Mouse (Mus musculus): ENCODE results near the gene Gm20388. TPM values are rescaled to one million over a fixed set of nuclear protein-coding genes. Genes with fewer than 3 reads are reported as not detected.

Gm20388 gene
- polyA plus RNA-seq, 1 experiment from 2014 or later = not detected

GRCm38 (mm10) chr8:122181991-122182390, 2271.3 kb downstream of the Gm20388 start:
- WGBS = 71% methylated on average over 9 of the region's 9 CpGs
- no peaks in the 10 kb centered on the region for H3K27me3 ChIP-seq
- no peak overlapping the region for H3K4me3 ChIP-seq
- no peaks in the 10 kb centered on the region for H3K36me3 ChIP-seq
- H3K4me1 ChIP-seq = peaks cover 22% of the 10 kb centered on the region
- H3K9ac ChIP-seq = no peak overlapping the region
- H3K27ac ChIP-seq = no peak overlapping the region
- H3K4me2 ChIP-seq = no peak overlapping the region
- ATAC-seq (ENCODE audit: insufficient number of reproducible peaks, insufficient read depth, low FRiP score, low TSS enrichment, low read depth) = no peak
- no peaks in the 10 kb centered on the region for H3K9me3 ChIP-seq

GRCm38 (mm10) chr8:122186363-122186974, 2275.8 kb downstream of the Gm20388 start:
- Histone ChIP-seq H3K36me3 (no peaks in the 10 kb centered on the region), H3K4me2 (no peak overlapping the region), H3K27ac (no peak overlapping the region), H3K9me3 (no peaks in the 10 kb centered on the region), H3K4me1 (peaks cover 26% of the 10 kb centered on the region), H3K27me3 (no peaks in the 10 kb centered on the region), H3K4me3 (no peak overlapping the region), H3K9ac (no peak overlapping the region)
- WGBS = 81% methylated on average over 19 of the region's 19 CpGs
- ATAC-seq (ENCODE audit: insufficient number of reproducible peaks, insufficient read depth, low FRiP score, low TSS enrichment, low read depth) = no peak

- Histone ChIP-seq H3K4me2 (no peak overlapping the region), H3K4me3 (no peak overlapping the region), H3K9ac (no peak overlapping the region), H3K27ac (no peak overlapping the region), H3K27me3 (no peaks in the 10 kb centered on the region), H3K4me1 (peaks cover 22% of the 10 kb centered on the region), H3K36me3 (no peaks in the 10 kb centered on the region), H3K9me3 (no peaks in the 10 kb centered on the region)
- no peak for ATAC-seq (ENCODE audit: insufficient number of reproducible peaks, insufficient read depth, low FRiP score, low TSS enrichment, low read depth)
- 69% methylated on average over 4 of the region's 4 CpGs for WGBS
These were observed 2276.6 kb downstream of the Gm20388 start for GRCm38 (mm10) chr8:122187271-122187670.

- Histone ChIP-seq H3K27ac (no peak overlapping the region; the same call in 1 of the 2 replicates), H3K9ac (no peak overlapping the region), H3K4me3 (no peak overlapping the region), H3K36me3 (no peaks in the 10 kb centered on the region), H3K4me1 (peaks cover 52% of the 10 kb centered on the region), H3K4me2 (no peak overlapping the region), H3K9me3 (no peaks in the 10 kb centered on the region), H3K27me3 (no peaks in the 10 kb centered on the region)
- no peak for ATAC-seq (ENCODE audit: insufficient number of reproducible peaks, insufficient read depth, low FRiP score, low TSS enrichment, low read depth)
- WGBS = 45% methylated on average over 16 of the region's 16 CpGs
These were observed 2279.9 kb downstream of the Gm20388 start for GRCm38 (mm10) chr8:122190349-122191053.

GRCm38 (mm10) chr8:122191054-122191376, 2280.4 kb downstream of the Gm20388 start:
- no peaks in the 10 kb centered on the region for H3K36me3 ChIP-seq
- no peak overlapping the region for H3K27ac ChIP-seq
- H3K9ac ChIP-seq = no peak overlapping the region
- H3K9me3 ChIP-seq = no peaks in the 10 kb centered on the region
- peaks cover 52% of the 10 kb centered on the region for H3K4me1 ChIP-seq
- 76% methylated on average over 8 of the region's 8 CpGs for WGBS
- H3K27me3 ChIP-seq = no peaks in the 10 kb centered on the region
- H3K4me3 ChIP-seq = no peak overlapping the region
- no peak for ATAC-seq (ENCODE audit: insufficient number of reproducible peaks, insufficient read depth, low FRiP score, low TSS enrichment, low read depth)
- H3K4me2 ChIP-seq = no peak overlapping the region

- H3K4me2 ChIP-seq = no peak overlapping the region
- H3K27ac ChIP-seq = peak overlapping the region; percentile 74
- no peaks in the 10 kb centered on the region for H3K27me3 ChIP-seq
- WGBS = 69% methylated on average over 5 of the region's 5 CpGs
- H3K36me3 ChIP-seq = no peaks in the 10 kb centered on the region
- peaks cover 49% of the 10 kb centered on the region for H3K4me1 ChIP-seq
- no peaks in the 10 kb centered on the region for H3K9me3 ChIP-seq
- no peak overlapping the region for H3K4me3 ChIP-seq
- 0 out of 2 replicates have a peak overlapping the region, but pooled peaks have one; percentile 27 for H3K9ac ChIP-seq
- no peak for ATAC-seq (ENCODE audit: insufficient number of reproducible peaks, insufficient read depth, low FRiP score, low TSS enrichment, low read depth)
These were observed 2282.1 kb downstream of the Gm20388 start for GRCm38 (mm10) chr8:122192771-122193170.

GRCm38 (mm10) chr8:122193521-122193920, 2282.9 kb downstream of the Gm20388 start:
- H3K4me3 ChIP-seq = no peak overlapping the region
- no peak for ATAC-seq (ENCODE audit: insufficient number of reproducible peaks, insufficient read depth, low FRiP score, low TSS enrichment, low read depth)
- H3K27me3 ChIP-seq = no peaks in the 10 kb centered on the region
- H3K27ac ChIP-seq = peak overlapping the region; percentile 74
- peak overlapping the region; percentile 7; the same call in 1 of the 2 replicates for H3K4me2 ChIP-seq
- 25% methylated on average over 11 of the region's 11 CpGs for WGBS
- H3K9ac ChIP-seq = 0 out of 2 replicates have a peak overlapping the region, but pooled peaks have one; percentile 27
- peaks cover 49% of the 10 kb centered on the region for H3K4me1 ChIP-seq
- H3K36me3 ChIP-seq = no peaks in the 10 kb centered on the region
- no peaks in the 10 kb centered on the region for H3K9me3 ChIP-seq

GRCm38 (mm10) chr8:122194396-122194795, 2283.8 kb downstream of the Gm20388 start:
- no peak for ATAC-seq (ENCODE audit: insufficient number of reproducible peaks, insufficient read depth, low FRiP score, low TSS enrichment, low read depth)
- Histone ChIP-seq H3K4me1 (peaks cover 49% of the 10 kb centered on the region), H3K27ac (peak overlapping the region; percentile 74; the same call in 1 of the 2 replicates), H3K27me3 (no peaks in the 10 kb centered on the region), H3K4me2 (no peak overlapping the region), H3K9me3 (no peaks in the 10 kb centered on the region), H3K4me3 (no peak overlapping the region), H3K36me3 (no peaks in the 10 kb centered on the region), H3K9ac (peak overlapping the region; percentile 4; the same call in 1 of the 2 replicates)
- WGBS = 49% methylated on average over 8 of the region's 8 CpGs

GRCm38 (mm10) chr8:122197342-122197741, 2286.7 kb downstream of the Gm20388 start:
- no peak overlapping the region for H3K4me2 ChIP-seq
- H3K4me3 ChIP-seq = no peak overlapping the region
- no peak for ATAC-seq (ENCODE audit: insufficient number of reproducible peaks, insufficient read depth, low FRiP score, low TSS enrichment, low read depth)
- H3K4me1 ChIP-seq = peaks cover 30% of the 10 kb centered on the region
- no peak overlapping the region for H3K9ac ChIP-seq
- H3K27me3 ChIP-seq = no peaks in the 10 kb centered on the region
- H3K36me3 ChIP-seq = no peaks in the 10 kb centered on the region
- H3K9me3 ChIP-seq = no peaks in the 10 kb centered on the region
- no peak overlapping the region for H3K27ac ChIP-seq
- WGBS = 72% methylated on average over 5 of the region's 5 CpGs

- no peak for ATAC-seq (ENCODE audit: insufficient number of reproducible peaks, insufficient read depth, low FRiP score, low TSS enrichment, low read depth)
- no peaks in the 10 kb centered on the region for H3K9me3 ChIP-seq
- H3K36me3 ChIP-seq = no peaks in the 10 kb centered on the region
- no peak overlapping the region for H3K27ac ChIP-seq
- peaks cover 18% of the 10 kb centered on the region for H3K4me1 ChIP-seq
- WGBS = 80% methylated on average over 12 of the region's 12 CpGs
- H3K4me3 ChIP-seq = no peak overlapping the region
- no peak overlapping the region for H3K9ac ChIP-seq
- no peak overlapping the region for H3K4me2 ChIP-seq
- H3K27me3 ChIP-seq = no peaks in the 10 kb centered on the region
These were observed 2287.9 kb downstream of the Gm20388 start for GRCm38 (mm10) chr8:122198378-122199025.

- no peak for ATAC-seq (ENCODE audit: insufficient number of reproducible peaks, insufficient read depth, low FRiP score, low TSS enrichment, low read depth)
- Histone ChIP-seq H3K27me3 (no peaks in the 10 kb centered on the region), H3K36me3 (no peaks in the 10 kb centered on the region), H3K4me3 (no peak overlapping the region), H3K9me3 (no peaks in the 10 kb centered on the region), H3K4me2 (no peak overlapping the region), H3K4me1 (peaks cover 11% of the 10 kb centered on the region), H3K27ac (no peak overlapping the region), H3K9ac (no peak overlapping the region)
- WGBS = 86% methylated on average over 9 of the region's 9 CpGs
These were observed 2288.6 kb downstream of the Gm20388 start for GRCm38 (mm10) chr8:122199191-122199590.

GRCm38 (mm10) chr8:122199841-122200240, 2289.2 kb downstream of the Gm20388 start:
- Histone ChIP-seq H3K4me3 (no peak overlapping the region), H3K4me2 (no peak overlapping the region), H3K27me3 (no peaks in the 10 kb centered on the region), H3K36me3 (no peaks in the 10 kb centered on the region), H3K9me3 (no peaks in the 10 kb centered on the region), H3K27ac (no peak overlapping the region), H3K4me1 (peaks cover 5% of the 10 kb centered on the region), H3K9ac (no peak overlapping the region)
- no peak for ATAC-seq (ENCODE audit: insufficient number of reproducible peaks, insufficient read depth, low FRiP score, low TSS enrichment, low read depth)
- 89% methylated on average over 4 of the region's 4 CpGs for WGBS
